Mouse (Mus musculus): Measurements from ENCODE around the gene AA986860.

GRCm38 (mm10) chr1:130739636-130740035, 7.9 kb downstream of the AA986860 start:
- TF ChIP-seq CTCF (IDR thresholded peaks at IDR 0.05): no peak
- no peak for TF ChIP-seq POLR2A (IDR thresholded peaks at IDR 0.05; ENCODE audit: insufficient read depth, low read depth, low read length)
- no peak for TF ChIP-seq EP300 (IDR thresholded peaks at IDR 0.05; ENCODE audit: insufficient read depth, low read depth, low read length)

All from heart, adult 2 months (tissue).